Mouse (Mus musculus) spleen, adult 2 months (tissue): Measurements from ENCODE around the gene Odr4.

ENCODE experiments used
- CTCF ChIP-seq: fragments of 200-500 bp; IDR thresholded peaks from 2 replicates; pipeline ENCODE4 v1.5.1; 2011; ENCODE audit warnings: mild to moderate bottlenecking, inconsistent platforms; ENCODE audit not compliant: insufficient read depth, insufficient read length, insufficient replicate concordance; ENCODE audit errors: extremely low read depth
- POLR2A ChIP-seq: fragments of 200-500 bp; IDR thresholded peaks from 2 replicates; pipeline ENCODE4 v1.6.1; 2011; ENCODE audit warnings: low read depth, low read length, inconsistent platforms

- no peak for TF ChIP-seq CTCF
- no peak for TF ChIP-seq POLR2A
These were observed 8.7 kb downstream of the Odr4 start for GRCm38 (mm10) chr1:150384138-150384537.
